Mouse (Mus musculus): Measurements from ENCODE around the gene Stag3. TPM values are rescaled to one million over a fixed set of nuclear protein-coding genes. Genes with fewer than 3 reads are reported as not detected.

Stag3 gene
- polyA plus RNA-seq, 1 experiment, result 2.5 TPM

DNA sequence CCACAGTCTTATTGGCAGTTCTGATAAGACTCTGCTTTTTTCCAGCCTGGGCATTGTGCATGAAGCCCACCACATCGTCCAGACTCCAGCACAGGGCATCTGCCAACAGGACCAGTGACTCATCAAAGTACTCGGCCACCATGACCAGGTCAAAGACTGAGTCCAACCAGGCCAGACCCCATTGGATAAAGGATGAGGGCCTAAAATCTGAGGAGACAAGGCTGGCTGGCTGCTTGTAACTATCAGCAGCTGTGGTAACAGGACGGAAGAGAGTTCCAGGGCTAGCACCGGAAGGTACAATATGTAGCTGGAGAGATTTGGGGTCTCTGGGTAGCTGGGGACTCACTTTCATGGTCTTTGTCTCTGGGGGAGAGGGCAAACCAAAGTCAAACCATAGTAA is 14.3 kb upstream of the Stag3 start:
- Histone ChIP-seq H3K27me3 (ENCODE audit: control insufficient read depth, insufficient read depth, low read length) (no peaks in the 10 kb centered on the region), H3K4me3 (ENCODE audit: extremely low read depth, insufficient read depth, insufficient read length) (no peak overlapping the region), H3K27ac (ENCODE audit: insufficient read depth, low read length) (no peak overlapping the region), H3K36me3 (ENCODE audit: control insufficient read depth, insufficient read depth, low read length) (peaks cover 8% of the 10 kb centered on the region), H3K4me1 (ENCODE audit: control insufficient read depth, insufficient read depth, insufficient read length) (peaks cover 17% of the 10 kb centered on the region; the same call in 1 of the 2 replicates)
- no peak for DNase-seq (ENCODE audit: low read depth in 1 of 2, low spot score in 2 of 2)
- TF ChIP-seq POLR2A (IDR thresholded peaks at IDR 0.05; ENCODE audit: low read depth, low read length) (no peak), CTCF (IDR thresholded peaks at IDR 0.05; ENCODE audit: extremely low read depth, insufficient read depth, insufficient read length, insufficient replicate concordance) (no peak)
- WGBS, result 95% methylated on average over 4 of the region's 4 CpGs

DNA sequence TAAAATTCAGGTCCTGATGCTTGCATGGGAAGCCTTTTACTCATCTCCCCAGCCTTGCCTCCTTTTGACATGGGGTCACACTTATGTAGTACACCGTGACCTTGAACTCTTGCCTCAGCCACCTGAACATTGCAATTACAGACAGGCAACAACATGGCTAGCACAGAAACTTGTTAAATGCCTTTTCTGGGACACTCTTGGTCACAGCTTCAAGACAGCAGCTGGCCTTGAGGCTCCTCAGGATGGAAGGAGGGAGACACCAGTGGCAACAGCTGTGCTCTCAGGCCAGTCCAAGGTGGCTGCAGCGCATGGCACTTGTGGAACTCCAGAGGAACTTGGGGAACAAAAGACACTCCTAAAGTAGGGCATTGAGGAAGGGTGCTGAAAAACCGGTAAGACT is 12.9 kb upstream of the Stag3 start:
- 94% methylated on average over 3 of the region's 3 CpGs for WGBS
- Histone ChIP-seq H3K4me3 (ENCODE audit: extremely low read depth, insufficient read depth, insufficient read length) (no peak overlapping the region), H3K4me1 (ENCODE audit: control insufficient read depth, insufficient read depth, insufficient read length) (peaks cover 16% of the 10 kb centered on the region; the same call in 1 of the 2 replicates), H3K27ac (ENCODE audit: insufficient read depth, low read length) (no peak overlapping the region), H3K36me3 (ENCODE audit: control insufficient read depth, insufficient read depth, low read length) (peaks cover 1% of the 10 kb centered on the region; the same call in 1 of the 2 replicates), H3K27me3 (ENCODE audit: control insufficient read depth, insufficient read depth, low read length) (0 out of 2 replicates have a peak, but pooled peaks cover 1% of the 10 kb centered on the region)
- no peak for DNase-seq (ENCODE audit: low read depth in 1 of 2, low spot score in 2 of 2)
- no peak for TF ChIP-seq CTCF (IDR thresholded peaks at IDR 0.05; ENCODE audit: extremely low read depth, insufficient read depth, insufficient read length, insufficient replicate concordance)
- no peak for TF ChIP-seq POLR2A (IDR thresholded peaks at IDR 0.05; ENCODE audit: low read depth, low read length)

DNA sequence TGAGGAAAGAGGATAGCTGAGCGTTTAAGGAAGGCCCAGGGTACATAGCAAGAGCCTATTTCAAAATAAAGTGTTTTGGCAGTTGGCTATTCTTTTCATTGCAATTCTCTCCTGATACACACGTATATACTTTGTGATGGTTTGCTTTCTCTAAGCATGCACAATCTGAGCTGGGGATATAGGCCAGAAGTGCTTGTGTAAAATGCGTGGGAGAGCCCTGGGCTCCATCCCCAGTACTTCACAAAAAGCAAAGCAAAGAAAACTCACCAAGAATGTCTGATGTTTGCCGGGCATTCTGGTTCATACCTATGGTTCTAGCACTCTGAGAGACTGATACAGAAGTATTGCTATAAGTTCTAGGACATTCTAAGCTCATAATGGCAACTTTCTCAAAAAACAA is 11.1 kb upstream of the Stag3 start:
- H3K27me3 ChIP-seq (ENCODE audit: control insufficient read depth, insufficient read depth, low read length), result peaks cover 1% of the 10 kb centered on the region; the same call in 1 of the 2 replicates
- H3K4me3 ChIP-seq (ENCODE audit: extremely low read depth, insufficient read depth, insufficient read length), result no peak overlapping the region
- no peak overlapping the region for H3K27ac ChIP-seq (ENCODE audit: insufficient read depth, low read length)
- no peak for TF ChIP-seq CTCF (IDR thresholded peaks at IDR 0.05; ENCODE audit: extremely low read depth, insufficient read depth, insufficient read length, insufficient replicate concordance)
- no peak for TF ChIP-seq POLR2A (IDR thresholded peaks at IDR 0.05; ENCODE audit: low read depth, low read length)
- WGBS, result 87% methylated on average over 4 of the region's 4 CpGs
- no peak for DNase-seq (ENCODE audit: low read depth in 1 of 2, low spot score in 2 of 2)
- peaks cover 1% of the 10 kb centered on the region; the same call in 1 of the 2 replicates for H3K36me3 ChIP-seq (ENCODE audit: control insufficient read depth, insufficient read depth, low read length)
- H3K4me1 ChIP-seq (ENCODE audit: control insufficient read depth, insufficient read depth, insufficient read length), result peaks cover 5% of the 10 kb centered on the region; the same call in 1 of the 2 replicates

DNA sequence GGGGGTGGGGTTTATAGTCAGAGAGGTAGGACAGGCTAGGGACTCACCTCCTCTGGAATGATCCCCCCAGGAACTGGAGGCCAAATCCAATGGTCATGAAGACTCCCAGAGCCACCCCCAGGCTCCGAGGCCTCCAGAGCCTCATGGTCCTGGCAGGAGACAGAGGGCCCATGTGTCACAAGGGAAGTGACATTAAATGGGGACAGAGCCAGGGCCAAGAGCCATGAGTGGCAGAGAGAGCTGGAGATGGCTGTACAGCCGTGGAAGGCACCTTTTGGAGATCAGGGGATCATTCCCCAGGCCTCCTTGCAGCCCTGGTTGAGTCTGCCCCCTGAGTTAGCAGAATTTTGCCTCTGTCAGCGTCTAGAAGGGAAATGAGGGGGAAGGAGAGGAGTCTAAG is 8.8 kb upstream of the Stag3 start:
- H3K4me1 ChIP-seq (ENCODE audit: control insufficient read depth, insufficient read depth, insufficient read length), result no peaks in the 10 kb centered on the region
- TF ChIP-seq POLR2A (IDR thresholded peaks at IDR 0.05; ENCODE audit: low read depth, low read length) (no peak), CTCF (IDR thresholded peaks at IDR 0.05; ENCODE audit: extremely low read depth, insufficient read depth, insufficient read length, insufficient replicate concordance) (no peak)
- 64% methylated on average over 3 of the region's 3 CpGs for whole genome bisulfite sequencing
- peaks cover 1% of the 10 kb centered on the region; the same call in 1 of the 2 replicates for H3K27me3 ChIP-seq (ENCODE audit: control insufficient read depth, insufficient read depth, low read length)
- H3K4me3 ChIP-seq (ENCODE audit: extremely low read depth, insufficient read depth, insufficient read length), result no peak overlapping the region
- no peak overlapping the region for H3K27ac ChIP-seq (ENCODE audit: insufficient read depth, low read length)
- no peak for DNase-seq (ENCODE audit: low read depth in 1 of 2, low spot score in 2 of 2)
- H3K36me3 ChIP-seq (ENCODE audit: control insufficient read depth, insufficient read depth, low read length), result peaks cover under 1% of the 10 kb centered on the region; the same call in 1 of the 2 replicates

DNA sequence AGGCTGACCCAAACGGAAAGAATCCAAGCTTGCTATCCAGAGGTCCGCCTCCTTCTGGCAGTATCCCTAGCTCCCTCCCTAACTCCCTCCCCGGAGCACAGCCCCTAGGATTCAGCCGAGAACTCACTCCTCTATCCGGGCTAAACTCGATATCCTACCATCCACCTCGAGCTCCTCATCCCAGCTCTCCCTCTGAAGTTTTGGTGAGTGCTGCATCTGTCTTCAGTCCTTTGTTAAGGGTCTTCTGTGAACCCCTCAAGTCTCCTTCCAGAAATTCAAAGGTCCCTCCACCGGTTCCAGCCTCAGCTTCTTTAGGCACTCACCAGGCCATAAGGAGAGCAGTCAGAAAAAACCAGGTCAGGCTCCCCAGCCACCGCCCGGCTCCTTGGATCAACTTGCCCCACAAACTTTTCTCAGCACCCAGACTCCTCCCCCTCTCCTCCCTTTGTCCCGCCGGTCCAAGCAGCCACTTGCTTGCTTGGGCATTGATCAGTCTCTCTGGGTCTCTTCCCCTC is 7.6 kb upstream of the Stag3 start, which contains the start of gene Gal3st4:
Gene Gal3st4 (minus strand): TSS at position 432 of the 515 bp plus-strand sequence.
- H3K4me3 ChIP-seq (ENCODE audit: extremely low read depth, insufficient read depth, insufficient read length), result no peak within 1 kb of the TSS
- H3K36me3 ChIP-seq (ENCODE audit: control insufficient read depth, insufficient read depth, low read length), result no peaks in the 10 kb centered on the region
- DNase-seq (ENCODE audit: low read depth in 1 of 2, low spot score in 2 of 2), result no peak
- peaks cover 1% of the 10 kb centered on the region; the same call in 1 of the 2 replicates for H3K27me3 ChIP-seq (ENCODE audit: control insufficient read depth, insufficient read depth, low read length)
- WGBS, result 51% methylated on average over 12 of the region's 12 CpGs
- H3K27ac ChIP-seq (ENCODE audit: insufficient read depth, low read length), result no peak within 1 kb of the TSS
- H3K4me1 ChIP-seq (ENCODE audit: control insufficient read depth, insufficient read depth, insufficient read length), result no peaks in the 10 kb centered on the region
- no peak for TF ChIP-seq POLR2A (IDR thresholded peaks at IDR 0.05; ENCODE audit: low read depth, low read length)
- no peak for TF ChIP-seq CTCF (IDR thresholded peaks at IDR 0.05; ENCODE audit: extremely low read depth, insufficient read depth, insufficient read length, insufficient replicate concordance)

DNA sequence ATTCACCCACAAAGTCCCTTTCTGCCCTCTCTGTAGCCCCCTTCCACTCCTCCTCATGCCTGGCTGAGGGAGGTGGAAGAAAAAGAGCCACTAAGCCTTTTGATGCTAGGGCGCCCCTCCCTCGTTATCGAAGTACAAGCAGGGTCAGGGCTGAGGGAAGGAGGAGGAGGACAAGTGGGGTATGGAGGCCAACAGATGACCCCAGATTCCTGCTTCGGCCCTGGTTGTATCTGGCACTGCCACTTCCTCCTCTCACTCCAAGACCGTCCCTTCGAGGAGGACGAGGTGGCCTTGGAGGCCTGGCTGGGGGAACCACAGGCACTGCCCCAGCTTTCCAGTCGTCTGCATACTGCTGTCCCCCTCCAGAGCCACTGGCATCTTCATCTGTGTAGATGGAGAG is 5.9 kb upstream of the Stag3 start:
- Histone ChIP-seq H3K36me3 (ENCODE audit: control insufficient read depth, insufficient read depth, low read length) (no peaks in the 10 kb centered on the region), H3K27me3 (ENCODE audit: control insufficient read depth, insufficient read depth, low read length) (peaks cover 1% of the 10 kb centered on the region; the same call in 1 of the 2 replicates), H3K4me1 (ENCODE audit: control insufficient read depth, insufficient read depth, insufficient read length) (no peaks in the 10 kb centered on the region), H3K27ac (ENCODE audit: insufficient read depth, low read length) (no peak overlapping the region), H3K4me3 (ENCODE audit: extremely low read depth, insufficient read depth, insufficient read length) (no peak overlapping the region)
- TF ChIP-seq CTCF (IDR thresholded peaks at IDR 0.05; ENCODE audit: extremely low read depth, insufficient read depth, insufficient read length, insufficient replicate concordance) (no peak), POLR2A (IDR thresholded peaks at IDR 0.05; ENCODE audit: low read depth, low read length) (no peak)
- no peak for DNase-seq (ENCODE audit: low read depth in 1 of 2, low spot score in 2 of 2)
- 81% methylated on average over 8 of the region's 8 CpGs for WGBS
